Comparison of ENCODE assay signal across 9 mouse cellular contexts in the genomic region with DNA sequence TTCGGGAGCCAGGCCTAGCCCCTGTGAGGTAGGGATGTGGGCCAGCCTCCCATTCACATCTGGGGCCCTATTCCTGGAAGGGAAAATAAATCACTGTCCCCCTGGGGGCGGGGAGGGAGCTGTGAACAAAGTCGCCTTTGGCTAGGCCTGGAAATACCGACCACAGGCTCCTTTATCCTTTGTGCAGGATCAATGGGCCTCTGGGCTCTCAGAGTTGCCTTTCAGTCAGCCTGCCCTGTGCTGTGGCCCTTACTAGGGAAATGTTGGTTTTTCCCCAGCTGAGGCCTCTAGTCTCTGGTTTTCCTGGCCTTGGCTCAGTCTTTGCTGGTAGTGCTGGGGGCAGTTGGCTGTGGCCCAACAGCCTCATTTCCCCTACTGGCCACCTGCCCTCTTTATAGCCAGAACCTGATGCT. TPM values are rescaled to one million over a fixed set of nuclear protein-coding genes. Genes with fewer than 3 reads are reported as not detected.
DNase-seq lines count a peak whose midpoint lies in the region; ATAC-seq and TF ChIP-seq lines count a peak whose summit lies in the region.
"Had no signal": no experiment of that assay in that cellular context is flagged by ENCODE, and none has a peak within 500 bp of the region (broad histone marks: within the 10 kb centered on the region; RNA-seq: fewer than 3 reads in every experiment).

No protein-coding gene starts in this region.

- TF ChIP-seq CTCF in kidney, adult 2 months (conservative IDR thresholded peaks at IDR 0.05; ENCODE audit: insufficient read depth, insufficient read length, low read depth, low read length), result no peak

- no peaks in the 10 kb centered on the region for H3K36me3 ChIP-seq in lung, embryonic 15.5 days
- peaks cover 8% of the 10 kb centered on the region; the same call in 1 of the 2 replicates for H3K36me3 ChIP-seq in hindbrain, embryonic 10.5 days
- H3K36me3 ChIP-seq in kidney, adult 2 months (ENCODE audit: control insufficient read depth, insufficient read depth, low read length), result no peaks in the 10 kb centered on the region

- 0 out of 2 replicates have a peak overlapping the region, but pooled peaks have one; percentile 30 for H3K27ac ChIP-seq in lung, embryonic 15.5 days
- peak overlapping the region; percentile 80 for H3K27ac ChIP-seq in hindbrain, embryonic 10.5 days
- H3K27ac ChIP-seq in kidney, adult 2 months (ENCODE audit: insufficient read depth, low read depth, low read length), result no peak overlapping the region

- no peak overlapping the region for H3K4me3 ChIP-seq in lung, embryonic 15.5 days
- peak overlapping the region; percentile 18; the same call in 1 of the 2 replicates for H3K4me3 ChIP-seq in hindbrain, embryonic 10.5 days
- H3K4me3 ChIP-seq in kidney, adult 2 months (ENCODE audit: insufficient read depth, low read depth, low read length), result no peak overlapping the region

- no peak for ATAC-seq in lung, embryonic 15.5 days (ENCODE audit: borderline replicate concordance, extremely low read depth, low FRiP score, low TSS enrichment)
- ATAC-seq: Patski had no signal

- H3K27me3 ChIP-seq in lung, embryonic 15.5 days, result no peaks in the 10 kb centered on the region
- H3K27me3 ChIP-seq in hindbrain, embryonic 10.5 days (ENCODE audit: insufficient read depth, poor library complexity, severe bottlenecking), result peaks cover 27% of the 10 kb centered on the region
- H3K27me3 ChIP-seq in kidney, adult 2 months (replicated peaks; ENCODE audit: control insufficient read depth, insufficient read depth, low read length), result no peaks in the 10 kb centered on the region
- H3K27me3 ChIP-seq: Patski had no signal

- no peak for DNase-seq in lung, adult 18-20 months
- DNase-seq in hindbrain, embryonic 10.5 days (ENCODE audit: low spot score), result peak; percentile 59
- DNase-seq in left cerebral cortex, postnatal 4 days, result peak; percentile 56
- DNase-seq in right cerebral cortex, postnatal 25 days, result peak; percentile 47
- no peak for DNase-seq in urinary bladder, postnatal 10 days (ENCODE audit: low spot score)
- DNase-seq in kidney, adult 2 months, result no peak
- no peak for DNase-seq in adrenal gland, postnatal 36 days

- 32% methylated on average over 4 of the region's 4 CpGs for WGBS in lung, embryonic 15.5 days
- 18% methylated on average over 4 of the region's 4 CpGs for WGBS in hindbrain, embryonic 10.5 days
- WGBS in kidney, adult 2 months, result 63% methylated on average over 4 of the region's 4 CpGs

- TF ChIP-seq POLR2A in kidney, adult 2 months (IDR thresholded peaks at IDR 0.05; ENCODE audit: low read depth, low read length), result no peak

- H3K9me3 ChIP-seq in lung, embryonic 15.5 days, result no peaks in the 10 kb centered on the region
- no peaks in the 10 kb centered on the region for H3K9me3 ChIP-seq in hindbrain, embryonic 10.5 days

- no peak overlapping the region for H3K4me2 ChIP-seq in lung, embryonic 15.5 days

- H3K9ac ChIP-seq in lung, embryonic 15.5 days, result no peak overlapping the region

- peaks cover 62% of the 10 kb centered on the region for H3K4me1 ChIP-seq in lung, embryonic 15.5 days
- H3K4me1 ChIP-seq in hindbrain, embryonic 10.5 days (replicated peaks), result peaks cover 90% of the 10 kb centered on the region
- peaks cover 3% of the 10 kb centered on the region; the same call in 1 of the 2 replicates for H3K4me1 ChIP-seq in kidney, adult 2 months (ENCODE audit: control insufficient read depth, insufficient read depth, low read length)

- intact Hi-C loops in left cerebral cortex, postnatal 4 days (cut with DNase I), result no loop called here

RNA-seq across cellular contexts. Expression of a gene that starts 5.2 kb away (rescaled TPM):
- 35.8 and 36.3 TPM in 2 replicates for polyA plus RNA-seq in lung, embryonic 15.5 days (2015; fragmentation: Nextera tagmentation; extraction: Ambion mirVana)
- 14.7 and 16.3 TPM in 2 replicates for polyA plus RNA-seq in hindbrain, embryonic 10.5 days (2016; fragmentation: Nextera tagmentation; extraction: Ambion mirVana)
- total RNA-seq in left cerebral cortex, postnatal 4 days (2021), result 10 to 100 TPM; 17.3 to 17.6 TPM
- polyA plus RNA-seq in kidney, adult 2 months (2012; rRNA removed), result 65.1 and 74.8 TPM in 2 replicates
- total RNA-seq in adrenal gland, postnatal 36 days (2021), result 10 to 100 TPM; 45.8 to 47.5 TPM

RNA-seq across cellular contexts. Expression of a gene that starts 22.0 kb away (rescaled TPM):
- polyA plus RNA-seq in lung, embryonic 15.5 days (2015; fragmentation: Nextera tagmentation; extraction: Ambion mirVana), result 0.39 and 0.50 TPM in 2 replicates
- 0.57 and 0.99 TPM in 2 replicates for polyA plus RNA-seq in hindbrain, embryonic 10.5 days (2016; fragmentation: Nextera tagmentation; extraction: Ambion mirVana)
- total RNA-seq in left cerebral cortex, postnatal 4 days (2021), result 1 to 10 TPM; 3.8 to 4.2 TPM
- polyA plus RNA-seq in kidney, adult 2 months (2012; rRNA removed), result 257 and 309 TPM in 2 replicates
- under 1 TPM in 1 of 2 experiments, not detected in 1; 0.30 TPM for total RNA-seq in adrenal gland, postnatal 36 days (2021)

RNA-seq across cellular contexts. Expression of a gene that starts 27.9 kb away (rescaled TPM):
- polyA plus RNA-seq in lung, embryonic 15.5 days (2015; fragmentation: Nextera tagmentation; extraction: Ambion mirVana), result 10.7 and 11.7 TPM in 2 replicates
- polyA plus RNA-seq in hindbrain, embryonic 10.5 days (2016; fragmentation: Nextera tagmentation; extraction: Ambion mirVana), result 11.1 and 15.1 TPM in 2 replicates
- total RNA-seq in left cerebral cortex, postnatal 4 days (2021), result 10 to 100 TPM; 55.4 to 68.1 TPM
- polyA plus RNA-seq in kidney, adult 2 months (2012; rRNA removed), result 27.9 and 34.8 TPM in 2 replicates
- 10 to 100 TPM; 17.4 to 18.7 TPM for total RNA-seq in adrenal gland, postnatal 36 days (2021)

RNA-seq across cellular contexts. Expression of a gene that starts 37.2 kb away (rescaled TPM):
- polyA plus RNA-seq in lung, embryonic 15.5 days (2015; fragmentation: Nextera tagmentation; extraction: Ambion mirVana), result 12.1 and 14.5 TPM in 2 replicates
- 12.0 and 12.8 TPM in 2 replicates for polyA plus RNA-seq in hindbrain, embryonic 10.5 days (2016; fragmentation: Nextera tagmentation; extraction: Ambion mirVana)
- total RNA-seq in left cerebral cortex, postnatal 4 days (2021), result 1 to 10 TPM; 9.8 to 9.9 TPM
- 9.1 and 12.7 TPM in 2 replicates for polyA plus RNA-seq in kidney, adult 2 months (2012; rRNA removed)
- 10 to 100 TPM; 14.0 to 16.0 TPM for total RNA-seq in adrenal gland, postnatal 36 days (2021)

Comparison
In these comparisons a context has a peak if more than half of its experiments do, and no peak if none do; other contexts are left out.
1. DNase-seq: peak in hindbrain, embryonic 10.5 days (single experiment), left cerebral cortex, postnatal 4 days (single experiment) and right cerebral cortex, postnatal 25 days (single experiment); none in lung, adult 18-20 months (0 of 2), urinary bladder, postnatal 10 days (single experiment), kidney, adult 2 months (single experiment) and adrenal gland, postnatal 36 days (0 of 2).
2. RNA of a gene that starts 22.0 kb away (polyA plus RNA-seq): 257 to 309 TPM in kidney, adult 2 months; 0.57 to 0.99 TPM in hindbrain, embryonic 10.5 days and 0.39 to 0.50 TPM in lung, embryonic 15.5 days; every median in the first group is over 100 times any median in the second.